Mouse (Mus musculus) embryonic fibroblast, embryonic 13.5 days (primary cell): ENCODE measurements at regions not wholly inside any gene's neighbourhood (a gene's known extent, or its start where the extent isn't known, plus 50 kb on each side); places are given as distances from the start of the nearest gene placed in this dataset.

Source experiments
- CTCF ChIP-seq: IDR thresholded peaks from 2 replicates; pipeline ENCODE4 v1.5.1; 2011; ENCODE audit warnings: mild to moderate bottlenecking, control low read depth, low read length, moderate library complexity, borderline replicate concordance; ENCODE audit not compliant: insufficient read depth
- POLR2A ChIP-seq: IDR thresholded peaks from 2 replicates; pipeline ENCODE4 v1.6.1; 2011; ENCODE audit warnings: low read depth, mild to moderate bottlenecking, control low read depth, low read length, moderate library complexity

GRCm38 (mm10) chr16:78641717-78642116, 65.2 kb upstream of the D16Ertd472e start:
- no peak for TF ChIP-seq POLR2A
- TF ChIP-seq CTCF, result no peak
